Mouse (Mus musculus) left cerebral cortex, postnatal 36 days (tissue): ENCODE results near the gene Ccdc8. TPM values are rescaled to one million over a fixed set of nuclear protein-coding genes. Genes with fewer than 3 reads are reported as not detected.
A peak's percentile ranks its signal among the peaks of the same experiment; 100 is the strongest.

Source experiments
- DNase-seq, 2 experiments: peaks; one replicate each; pipeline ENCODE4 v3.0.0; 2021 to 2022; ENCODE audit warnings: low spot score in 2 of 2, mixed read lengths in 1 of 2
- intact Hi-C: fragments of 180-260 bp; cut with DNase I; formaldehyde crosslinking; loops from one replicate; pipeline ENCODE4 v1.15.1; 2025
- total RNA-seq, 2 experiments: library from RNA; stranded (reverse); gene quantifications; 2 replicates each; pipeline ENCODE4 v1.2.3; 2021

The Ccdc8 gene
- total RNA-seq, 2 experiments from 2014 or later, result 2.1 to 2.3 TPM

GRCm38 (mm10) chr7:17027588-17028343 lies 35.3 kb downstream of the Ccdc8 start, which contains the start of gene Ppp5c:
TSS of gene Ppp5c (minus strand) at chr7:17027924.
- intact Hi-C loops, result loop anchor here (2.0 kb wide), 1 partner anchor 25 kb away; no protein-coding TSS in a partner anchor
- peak; percentile 91 to 92 for DNase-seq

GRCm38 (mm10) chr7:17028923-17029322 lies 36.4 kb downstream of the Ccdc8 start:
- intact Hi-C loops, result no loop called here
- DNase-seq, result peak in 1 of 2 experiments; percentile 60

- intact Hi-C loops, result no loop called here
- DNase-seq, result no peak
Observed at GRCm38 (mm10) chr7:17030239-17030638, 37.7 kb downstream of the Ccdc8 start.

GRCm38 (mm10) chr7:17038018-17038695 lies 45.6 kb downstream of the Ccdc8 start:
- intact Hi-C loops, result no loop called here
- no peak for DNase-seq

- no peak for DNase-seq
- intact Hi-C loops, result no loop called here
Observed at GRCm38 (mm10) chr7:17039373-17039772, 46.9 kb downstream of the Ccdc8 start.

GRCm38 (mm10) chr7:17045743-17046142 lies 53.2 kb downstream of the Ccdc8 start:
- no peak for DNase-seq
- intact Hi-C loops, result no loop called here

Other genes starting within 250 kb of the Ccdc8 start
- 1 to 10 TPM; 3.7 to 7.6 TPM for gene Slc1a5, start 211.4 kb upstream of the Ccdc8 start, total RNA-seq
- 100 to 1,000 TPM; 310 to 320 TPM for gene Strn4, start 176.8 kb upstream of the Ccdc8 start, total RNA-seq
- 10 to 100 TPM; 50.4 to 62.8 TPM for gene Fkrp, start 176.0 kb upstream of the Ccdc8 start, total RNA-seq
- 1 to 10 TPM; 3.1 to 7.1 TPM for gene Prkd2, start 149.8 kb upstream of the Ccdc8 start, total RNA-seq
- 100 to 1,000 TPM; 179 to 210 TPM for gene Dact3, start 117.4 kb upstream of the Ccdc8 start, total RNA-seq
- gene Gng8, start 100.9 kb upstream of the Ccdc8 start, total RNA-seq, result 1 to 10 TPM; 2.8 to 4.0 TPM
- under 1 TPM in 1 of 2 experiments, not detected in 1; 0.10 TPM for gene Ptgir, start 86.2 kb upstream of the Ccdc8 start, total RNA-seq
- 1,000 to 10,000 TPM; 1,705 to 2,029 TPM for gene Calm3, start 68.6 kb upstream of the Ccdc8 start, total RNA-seq
- 100 to 1,000 TPM; 249 to 288 TPM for gene Pnmal2, start 48.0 kb upstream of the Ccdc8 start, total RNA-seq
- gene Pnmal1, start 33.0 kb upstream of the Ccdc8 start, total RNA-seq, result 100 to 1,000 TPM; 109 to 111 TPM
- gene Gm42372, start 9.6 kb upstream of the Ccdc8 start, total RNA-seq, result 10 to 100 TPM; 59.7 to 61.7 TPM
- 100 to 1,000 TPM; 159 to 168 TPM for gene Ppp5c, start 35.2 kb downstream of the Ccdc8 start, total RNA-seq
- gene Hif3a, start 69.7 kb downstream of the Ccdc8 start, total RNA-seq, result 10 to 100 TPM in 1 of 2 experiments, 1 to 10 TPM in 1; 6.8 to 16.0 TPM
- 1 to 10 TPM; 4.1 to 6.3 TPM for gene Psg16, start 81.3 kb downstream of the Ccdc8 start, total RNA-seq
- not detected for gene Ceacam3, start 157.6 kb downstream of the Ccdc8 start, total RNA-seq
- not detected for gene Psg29, start 210.8 kb downstream of the Ccdc8 start, total RNA-seq